Mouse (Mus musculus) mouse trophoblast stem cell (cell line): ENCODE results near the gene Acss1.

Experiments
- in situ Hi-C, 2 experiments: fragments of 300-500 bp; cut with MseI, MboI; formaldehyde crosslinking; loops; 2 replicates in 1 of 2; 3 replicates in 1 of 2; pipeline ENCODE4 v1.15.1; 2025

Gene Acss1

GRCm38 (mm10) chr2:150666723-150667064 lies 1.6 kb downstream of the Acss1 start:
- in situ Hi-C loops = no loop called here

- in situ Hi-C loops = no loop called here
Measured at GRCm38 (mm10) chr2:150665534-150666451, 2.5 kb downstream of the Acss1 start.

- in situ Hi-C loops = no loop called here
Measured at GRCm38 (mm10) chr2:150665006-150665405, 3.3 kb downstream of the Acss1 start.

GRCm38 (mm10) chr2:150664152-150664920 lies 4.0 kb downstream of the Acss1 start:
- in situ Hi-C loops = no loop called here

- in situ Hi-C loops = no loop called here
Measured at GRCm38 (mm10) chr2:150663255-150663654, 5.0 kb downstream of the Acss1 start.

- in situ Hi-C loops = no loop called here
Measured at GRCm38 (mm10) chr2:150662007-150662406, 6.3 kb downstream of the Acss1 start.

GRCm38 (mm10) chr2:150660668-150661451 lies 7.4 kb downstream of the Acss1 start:
- in situ Hi-C loops = no loop called here

GRCm38 (mm10) chr2:150660049-150660448 lies 8.3 kb downstream of the Acss1 start:
- in situ Hi-C loops = no loop called here

GRCm38 (mm10) chr2:150656975-150657768 lies 11.1 kb downstream of the Acss1 start:
- in situ Hi-C loops = no loop called here

- in situ Hi-C loops = no loop called here
Measured at GRCm38 (mm10) chr2:150656112-150656511, 12.2 kb downstream of the Acss1 start.

- in situ Hi-C loops = no loop called here
Measured at GRCm38 (mm10) chr2:150655290-150655689, 13.0 kb downstream of the Acss1 start.

- in situ Hi-C loops = no loop called here
Measured at GRCm38 (mm10) chr2:150654814-150655213, 13.5 kb downstream of the Acss1 start.

GRCm38 (mm10) chr2:150651366-150651765 lies 16.9 kb downstream of the Acss1 start:
- in situ Hi-C loops = no loop called here

GRCm38 (mm10) chr2:150650511-150651074 lies 17.7 kb downstream of the Acss1 start:
- in situ Hi-C loops = no loop called here

GRCm38 (mm10) chr2:150648300-150648895 lies 19.9 kb downstream of the Acss1 start:
- in situ Hi-C loops = no loop called here

- in situ Hi-C loops = no loop called here
Measured at GRCm38 (mm10) chr2:150647681-150648299, 20.5 kb downstream of the Acss1 start.

GRCm38 (mm10) chr2:150646411-150647121 lies 21.7 kb downstream of the Acss1 start:
- in situ Hi-C loops = no loop called here

- in situ Hi-C loops = no loop called here
Measured at GRCm38 (mm10) chr2:150645225-150645624, 23.1 kb downstream of the Acss1 start.

- in situ Hi-C loops = no loop called here
Measured at GRCm38 (mm10) chr2:150643726-150644415, 24.4 kb downstream of the Acss1 start.
